Mouse (Mus musculus) heart, adult 8-10 months (tissue): Measurements from ENCODE around the gene Slc25a18. TPM values are rescaled to one million over a fixed set of nuclear protein-coding genes. Genes with fewer than 3 reads are reported as not detected.

Experiments
- DNase-seq: peaks from one replicate; pipeline ENCODE4 v3.0.0; 2022; ENCODE audit warnings: low spot score
- microRNA-seq: library from miRNA; unstranded; fragments of <30 nt; microRNA quantifications from one replicate; pipeline ENCODE4 v1.2.0, GENCODE M21; 2022
- total RNA-seq, 4 experiments: library from RNA; stranded (reverse); gene quantifications; 2 replicates each; pipeline ENCODE4 v1.2.4; 2022

Slc25a18 gene
- total RNA-seq, 4 experiments from 2014 or later: 0.14 to 0.34 TPM; not detected in 2

GRCm38 (mm10) chr6:120841754-120842153 is 68.4 kb downstream of the Slc25a18 start:
- DNase-seq: peak; percentile 26

Small RNAs within 50 kb of the gene (microRNA-seq; reads per million reads assigned to microRNA genes)
- gene Gm25193: not detected

Other genes with a start within 250 kb of the Slc25a18 start
- 10 to 100 TPM; 20.1 to 25.0 (median 22.9) TPM for gene Hdhd5, start 242.3 kb upstream of the Slc25a18 start, total RNA-seq
- gene Cecr2, start 107.2 kb upstream of the Slc25a18 start, total RNA-seq: 10 to 100 TPM in 3 of 4 experiments, 1 to 10 TPM in 1; 9.2 to 22.1 (median 14.6) TPM
- 100 to 1,000 TPM; 170 to 181 (median 173) TPM for gene Atp6v1e1, start 49.2 kb downstream of the Slc25a18 start, total RNA-seq
- gene Bcl2l13, start 62.6 kb downstream of the Slc25a18 start, total RNA-seq: 10 to 100 TPM; 73.8 to 84.5 (median 80.6) TPM
- gene Bid, start 143.3 kb downstream of the Slc25a18 start, total RNA-seq: 1 to 10 TPM in 2 of 4 experiments, under 1 TPM in 2; 0.81 to 1.7 (median 0.95) TPM